Mouse (Mus musculus): ENCODE measurements around the gene Dop1a. TPM values are rescaled to one million over a fixed set of nuclear protein-coding genes. Genes with fewer than 3 reads are reported as not detected.

The Dop1a gene
- polyA plus RNA-seq, 1 experiment from 2014 or later: 17.9 TPM

DNA sequence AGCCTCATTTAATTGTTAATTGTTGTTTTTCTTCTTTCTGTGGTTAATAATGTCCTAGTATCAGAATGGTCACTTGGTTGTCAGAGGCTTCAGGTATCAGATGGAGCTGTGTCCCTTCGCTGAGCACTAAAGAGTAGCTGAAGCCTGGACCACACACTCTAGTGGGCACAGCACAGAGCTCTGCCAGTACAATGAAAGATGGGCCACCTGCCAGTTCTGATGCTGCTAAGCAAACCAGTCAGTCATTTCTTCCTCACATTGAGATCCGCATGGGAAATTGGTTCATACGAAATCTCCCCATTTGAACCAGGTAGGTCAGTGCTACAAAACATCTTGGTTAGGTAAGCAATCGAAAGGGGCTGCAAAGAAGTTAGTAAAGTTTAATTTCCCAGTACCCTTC lies 87.7 kb downstream of the Dop1a start:
- H3K36me3 ChIP-seq (ENCODE audit: control insufficient read depth, insufficient read depth, low read length): peaks cover 87% of the 10 kb centered on the region
- H3K4me3 ChIP-seq (ENCODE audit: low read depth, low read length): no peak overlapping the region
- H3K4me1 ChIP-seq (replicated peaks; ENCODE audit: control insufficient read depth, insufficient read depth, low read length): no peaks in the 10 kb centered on the region
- H3K27me3 ChIP-seq (replicated peaks; ENCODE audit: control insufficient read depth, insufficient read depth, low read length): no peaks in the 10 kb centered on the region
- no peak for ATAC-seq (replicated peaks; ENCODE audit: low FRiP score, low TSS enrichment, low read depth)
- no peak overlapping the region for H3K4me2 ChIP-seq (ENCODE audit: low read length)
- WGBS: 98% methylated on average over 4 of the region's 4 CpGs
- H3K9ac ChIP-seq (ENCODE audit: low read length): no peak overlapping the region
- H3K27ac ChIP-seq (ENCODE audit: low read depth): no peak overlapping the region
- no peaks in the 10 kb centered on the region for H3K9me3 ChIP-seq (ENCODE audit: control insufficient read depth, low read length)
- no peak for DNase-seq (ENCODE audit: low spot score)

GRCm38 (mm10) chr9:86560543-86560942 lies 93.6 kb downstream of the Dop1a start:
- peaks cover 81% of the 10 kb centered on the region for H3K36me3 ChIP-seq (ENCODE audit: control insufficient read depth, insufficient read depth, low read length)
- WGBS: 87% methylated on average over 3 of the region's 3 CpGs

DNA sequence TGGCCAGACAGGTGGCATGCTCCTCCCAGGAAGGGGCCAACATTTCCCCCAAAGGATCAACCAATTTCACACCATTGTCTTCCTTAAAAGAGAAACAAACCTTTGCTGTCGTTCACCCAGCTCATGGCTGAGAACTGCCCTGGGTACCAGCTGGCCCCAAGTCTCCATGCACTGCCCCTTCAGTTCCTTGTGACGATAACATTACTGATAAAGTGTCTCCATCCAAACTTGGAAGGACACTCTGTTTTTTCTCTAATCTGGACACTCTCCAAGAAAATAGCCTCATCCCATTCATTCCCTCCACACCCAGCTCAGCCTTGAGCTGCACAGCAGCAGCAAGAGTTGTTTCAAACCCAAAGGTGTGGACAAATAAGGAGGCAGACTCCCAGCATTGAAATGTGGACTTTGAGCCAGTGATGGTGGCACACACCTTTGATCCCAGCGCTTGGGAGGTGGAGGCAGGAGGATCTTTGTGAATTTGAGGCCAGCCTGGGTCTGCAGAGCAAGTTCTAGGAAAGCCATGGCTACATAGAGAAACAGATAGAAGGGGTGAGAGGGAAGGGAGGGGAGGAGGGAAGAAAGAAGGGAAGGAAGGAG lies 102.5 kb downstream of the Dop1a start:
- H3K4me3 ChIP-seq (ENCODE audit: low read depth, low read length): no peak overlapping the region
- H3K36me3 ChIP-seq (ENCODE audit: control insufficient read depth, insufficient read depth, low read length): peaks cover 37% of the 10 kb centered on the region
- H3K27ac ChIP-seq (ENCODE audit: low read depth): no peak overlapping the region
- no peak overlapping the region for H3K4me2 ChIP-seq (ENCODE audit: low read length)
- DNase-seq (ENCODE audit: low spot score) (no peak), ATAC-seq (replicated peaks; ENCODE audit: low FRiP score, low TSS enrichment, low read depth) (no peak)
- 0 out of 2 replicates have a peak, but pooled peaks cover 2% of the 10 kb centered on the region for H3K27me3 ChIP-seq (replicated peaks; ENCODE audit: control insufficient read depth, insufficient read depth, low read length)
- no peak overlapping the region for H3K9ac ChIP-seq (ENCODE audit: low read length)
- WGBS: 77% methylated on average over 3 of the region's 3 CpGs
- H3K4me1 ChIP-seq (replicated peaks; ENCODE audit: control insufficient read depth, insufficient read depth, low read length): peaks cover 15% of the 10 kb centered on the region
- H3K9me3 ChIP-seq (ENCODE audit: control insufficient read depth, low read length): no peaks in the 10 kb centered on the region

More at GRCm38 (mm10) chr9:86560543-86560942, 93.6 kb downstream of the Dop1a start:
- Histone ChIP-seq H3K4me3 (ENCODE audit: low read depth, low read length) (no peak overlapping the region), H3K9ac (ENCODE audit: low read length) (no peak overlapping the region), H3K4me1 (replicated peaks; ENCODE audit: control insufficient read depth, insufficient read depth, low read length) (no peaks in the 10 kb centered on the region), H3K9me3 (ENCODE audit: control insufficient read depth, low read length) (no peaks in the 10 kb centered on the region), H3K4me2 (ENCODE audit: low read length) (no peak overlapping the region), H3K27me3 (replicated peaks; ENCODE audit: control insufficient read depth, insufficient read depth, low read length) (no peaks in the 10 kb centered on the region), H3K27ac (ENCODE audit: low read depth) (no peak overlapping the region)
- no peak for DNase-seq (ENCODE audit: low spot score)
- ATAC-seq (replicated peaks; ENCODE audit: low FRiP score, low TSS enrichment, low read depth): no peak

GRCm38 (mm10) chr9:86570261-86570890 lies 103.4 kb downstream of the Dop1a start:
- DNase-seq (ENCODE audit: low spot score) (no peak), ATAC-seq (replicated peaks; ENCODE audit: low FRiP score, low TSS enrichment, low read depth) (no peak)
- Histone ChIP-seq H3K4me2 (ENCODE audit: low read length) (peak overlapping the region; percentile 99), H3K9ac (ENCODE audit: low read length) (no peak overlapping the region), H3K4me1 (replicated peaks; ENCODE audit: control insufficient read depth, insufficient read depth, low read length) (peaks cover 15% of the 10 kb centered on the region), H3K9me3 (ENCODE audit: control insufficient read depth, low read length) (no peaks in the 10 kb centered on the region), H3K27ac (ENCODE audit: low read depth) (no peak overlapping the region), H3K4me3 (ENCODE audit: low read depth, low read length) (peak overlapping the region; percentile 73; the same call in 1 of the 2 replicates), H3K27me3 (replicated peaks; ENCODE audit: control insufficient read depth, insufficient read depth, low read length) (0 out of 2 replicates have a peak, but pooled peaks cover 2% of the 10 kb centered on the region), H3K36me3 (ENCODE audit: control insufficient read depth, insufficient read depth, low read length) (peaks cover 28% of the 10 kb centered on the region)
- WGBS: 77% methylated on average over 10 of the region's 10 CpGs

DNA sequence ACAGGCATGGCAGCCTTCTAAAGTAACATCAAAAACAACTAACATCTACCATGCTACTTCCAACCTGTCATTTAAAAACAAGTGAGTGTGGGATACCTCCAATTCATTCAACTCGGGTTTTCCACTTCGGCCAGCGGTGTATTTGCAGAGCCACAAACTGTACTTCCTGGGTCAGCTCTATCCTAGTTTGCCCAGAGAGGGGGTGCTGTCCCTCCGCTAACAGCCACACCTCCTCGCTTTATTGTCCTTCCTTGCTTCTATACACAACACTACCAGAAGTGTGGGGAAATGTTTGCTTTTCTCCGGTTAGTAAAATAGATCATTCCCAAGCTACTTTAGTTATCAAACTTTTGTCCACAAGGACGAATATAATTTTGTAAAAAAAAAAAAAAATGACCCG lies 104.0 kb downstream of the Dop1a start:
- peak overlapping the region; percentile 73 for H3K4me3 ChIP-seq (ENCODE audit: low read depth, low read length)
- H3K9me3 ChIP-seq (ENCODE audit: control insufficient read depth, low read length): no peaks in the 10 kb centered on the region
- H3K4me2 ChIP-seq (ENCODE audit: low read length): peak overlapping the region; percentile 99
- H3K36me3 ChIP-seq (ENCODE audit: control insufficient read depth, insufficient read depth, low read length): peaks cover 22% of the 10 kb centered on the region
- peak overlapping the region; percentile 71; the same call in 1 of the 2 replicates for H3K27ac ChIP-seq (ENCODE audit: low read depth)
- ATAC-seq (replicated peaks; ENCODE audit: low FRiP score, low TSS enrichment, low read depth) (no peak), DNase-seq (ENCODE audit: low spot score) (no peak)
- H3K9ac ChIP-seq (ENCODE audit: low read length): peak overlapping the region; percentile 52; the same call in 1 of the 2 replicates
- H3K4me1 ChIP-seq (replicated peaks; ENCODE audit: control insufficient read depth, insufficient read depth, low read length): peaks cover 15% of the 10 kb centered on the region
- WGBS: 11% methylated on average over 8 of the region's 8 CpGs
- 0 out of 2 replicates have a peak, but pooled peaks cover 2% of the 10 kb centered on the region for H3K27me3 ChIP-seq (replicated peaks; ENCODE audit: control insufficient read depth, insufficient read depth, low read length)

- Histone ChIP-seq H3K9ac (ENCODE audit: low read length) (peak within 1 kb of the TSS; percentile 52), H3K36me3 (ENCODE audit: control insufficient read depth, insufficient read depth, low read length) (peaks cover 15% of the 10 kb centered on the region), H3K4me1 (replicated peaks; ENCODE audit: control insufficient read depth, insufficient read depth, low read length) (peaks cover 15% of the 10 kb centered on the region), H3K4me3 (ENCODE audit: low read depth, low read length) (peak within 1 kb of the TSS; percentile 73), H3K4me2 (ENCODE audit: low read length) (peak within 1 kb of the TSS; percentile 99), H3K9me3 (ENCODE audit: control insufficient read depth, low read length) (no peaks in the 10 kb centered on the region), H3K27me3 (replicated peaks; ENCODE audit: control insufficient read depth, insufficient read depth, low read length) (0 out of 2 replicates have a peak, but pooled peaks cover 2% of the 10 kb centered on the region), H3K27ac (ENCODE audit: low read depth) (peak within 1 kb of the TSS; percentile 71; the same call in 1 of the 2 replicates)
- peak; percentile 97 for DNase-seq (ENCODE audit: low spot score)
- WGBS: under 1% methylated on average over 59 of the region's 59 CpGs
- ATAC-seq (replicated peaks; ENCODE audit: low FRiP score, low TSS enrichment, low read depth): peak; percentile 97
Observed at GRCm38 (mm10) chr9:86571540-86572135, 104.7 kb downstream of the Dop1a start, which contains the start of the genes Pgm3 and Rwdd2a. Gene Pgm3, minus strand, starts transcription at chr9:86571842. Gene Rwdd2a, plus strand, starts transcription at chr9:86571991.

GRCm38 (mm10) chr9:86572196-86572595 lies 105.2 kb downstream of the Dop1a start:
- Histone ChIP-seq H3K4me2 (ENCODE audit: low read length) (peak overlapping the region; percentile 99), H3K9ac (ENCODE audit: low read length) (peak overlapping the region; percentile 46), H3K27ac (ENCODE audit: low read depth) (no peak overlapping the region), H3K9me3 (ENCODE audit: control insufficient read depth, low read length) (no peaks in the 10 kb centered on the region), H3K36me3 (ENCODE audit: control insufficient read depth, insufficient read depth, low read length) (peaks cover 9% of the 10 kb centered on the region), H3K27me3 (replicated peaks; ENCODE audit: control insufficient read depth, insufficient read depth, low read length) (0 out of 2 replicates have a peak, but pooled peaks cover 2% of the 10 kb centered on the region), H3K4me1 (replicated peaks; ENCODE audit: control insufficient read depth, insufficient read depth, low read length) (peaks cover 15% of the 10 kb centered on the region), H3K4me3 (ENCODE audit: low read depth, low read length) (peak overlapping the region; percentile 73)
- 1% methylated on average over 25 of the region's 25 CpGs for WGBS
- DNase-seq (ENCODE audit: low spot score) (no peak), ATAC-seq (replicated peaks; ENCODE audit: low FRiP score, low TSS enrichment, low read depth) (no peak; the same call in 1 of the 2 replicates)

DNA sequence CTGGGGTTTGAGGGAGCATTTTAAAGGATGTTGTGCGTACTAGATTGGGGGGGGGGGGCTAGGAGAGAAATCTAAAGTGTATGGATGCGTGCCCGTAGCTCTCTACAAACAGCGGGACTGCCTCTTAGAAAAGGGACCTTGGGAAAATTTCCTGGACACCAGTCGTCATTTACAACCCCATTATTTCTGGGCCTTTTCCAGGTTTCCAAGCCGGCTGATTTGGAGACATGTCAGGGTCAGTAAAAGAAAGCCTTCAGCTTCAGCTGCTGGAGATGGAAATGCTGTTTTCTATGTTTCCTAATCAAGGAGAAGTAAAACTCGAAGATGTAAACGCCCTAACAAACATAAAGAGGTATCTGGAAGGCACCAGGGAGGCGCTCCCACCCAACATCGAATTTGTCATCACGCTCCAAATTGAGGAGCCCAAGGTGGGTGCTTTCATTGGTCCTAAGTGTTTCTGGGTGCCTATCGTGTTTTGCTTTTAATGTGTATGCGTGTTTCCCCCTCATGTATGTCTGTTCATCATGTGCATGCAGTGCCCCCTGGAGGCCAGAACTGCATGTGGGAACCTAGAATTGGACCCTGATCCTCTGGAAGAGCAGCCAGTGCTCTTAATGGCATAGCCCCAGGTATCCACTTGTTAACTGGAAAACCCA lies 105.8 kb downstream of the Dop1a start:
- H3K27ac ChIP-seq (ENCODE audit: low read depth): no peak overlapping the region
- H3K9me3 ChIP-seq (ENCODE audit: control insufficient read depth, low read length): no peaks in the 10 kb centered on the region
- 0 out of 2 replicates have a peak, but pooled peaks cover 2% of the 10 kb centered on the region for H3K27me3 ChIP-seq (replicated peaks; ENCODE audit: control insufficient read depth, insufficient read depth, low read length)
- H3K4me3 ChIP-seq (ENCODE audit: low read depth, low read length): peak overlapping the region; percentile 73
- H3K4me2 ChIP-seq (ENCODE audit: low read length): peak overlapping the region; percentile 99
- no peak for ATAC-seq (replicated peaks; ENCODE audit: low FRiP score, low TSS enrichment, low read depth)
- peaks cover 15% of the 10 kb centered on the region for H3K4me1 ChIP-seq (replicated peaks; ENCODE audit: control insufficient read depth, insufficient read depth, low read length)
- H3K9ac ChIP-seq (ENCODE audit: low read length): no peak overlapping the region
- DNase-seq (ENCODE audit: low spot score): peak; percentile 88
- WGBS: 9% methylated on average over 13 of the region's 13 CpGs
- peaks cover 5% of the 10 kb centered on the region; the same call in 1 of the 2 replicates for H3K36me3 ChIP-seq (ENCODE audit: control insufficient read depth, insufficient read depth, low read length)
